Mouse (Mus musculus): ENCODE results near the gene Shc4. TPM values are rescaled to one million over a fixed set of nuclear protein-coding genes. Genes with fewer than 3 reads are reported as not detected.

Gene Shc4
- 3.7 and 5.2 TPM in 2 replicates for polyA plus RNA-seq (2016; fragmentation: Nextera tagmentation; extraction: Ambion mirVana)

GRCm38 (mm10) chr2:125724086-125724430 lies at the start of gene Shc4:
Gene Shc4, minus strand, starts transcription at chr2:125724148.
- WGBS, result 1% methylated on average over 15 of the region's 15 CpGs
- peak; percentile 85 for ATAC-seq (ENCODE audit: low FRiP score, low read depth)
- Histone ChIP-seq H3K4me1 (peaks cover 14% of the 10 kb centered on the region), H3K4me2 (replicated peaks) (peak within 1 kb of the TSS; percentile 100), H3K9me3 (no peaks in the 10 kb centered on the region), H3K27ac (no peak within 1 kb of the TSS), H3K27me3 (replicated peaks) (peaks cover 25% of the 10 kb centered on the region), H3K36me3 (no peaks in the 10 kb centered on the region), H3K9ac (peak within 1 kb of the TSS; percentile 68), H3K4me3 (peak within 1 kb of the TSS; percentile 52)

- no peak for ATAC-seq (ENCODE audit: low FRiP score, low read depth)
- no peaks in the 10 kb centered on the region for H3K4me1 ChIP-seq
- no peak overlapping the region for H3K9ac ChIP-seq
- H3K27me3 ChIP-seq (replicated peaks), result no peaks in the 10 kb centered on the region
- H3K36me3 ChIP-seq, result peaks cover 64% of the 10 kb centered on the region
- 86% methylated on average over 3 of the region's 3 CpGs for WGBS
- no peaks in the 10 kb centered on the region for H3K9me3 ChIP-seq
- H3K4me2 ChIP-seq (replicated peaks), result no peak overlapping the region
- no peak overlapping the region for H3K4me3 ChIP-seq
- no peak overlapping the region for H3K27ac ChIP-seq
Observed at GRCm38 (mm10) chr2:125765029-125765428, 41.1 kb upstream of the Shc4 start.

- no peaks in the 10 kb centered on the region for H3K4me1 ChIP-seq
- H3K36me3 ChIP-seq, result peaks cover 63% of the 10 kb centered on the region
- no peak overlapping the region for H3K4me3 ChIP-seq
- H3K27ac ChIP-seq, result no peak overlapping the region
- H3K27me3 ChIP-seq (replicated peaks), result no peaks in the 10 kb centered on the region
- no peaks in the 10 kb centered on the region for H3K9me3 ChIP-seq
- no peak for ATAC-seq (ENCODE audit: low FRiP score, low read depth)
- H3K4me2 ChIP-seq (replicated peaks), result no peak overlapping the region
- 94% methylated on average over 5 of the region's 5 CpGs for WGBS
- no peak overlapping the region for H3K9ac ChIP-seq
Observed at GRCm38 (mm10) chr2:125764531-125764930, 40.6 kb upstream of the Shc4 start.

- H3K9me3 ChIP-seq, result no peaks in the 10 kb centered on the region
- no peak overlapping the region for H3K4me3 ChIP-seq
- no peaks in the 10 kb centered on the region for H3K4me1 ChIP-seq
- H3K4me2 ChIP-seq (replicated peaks), result no peak overlapping the region
- WGBS, result 86% methylated on average over 2 of the region's 2 CpGs
- no peaks in the 10 kb centered on the region for H3K27me3 ChIP-seq (replicated peaks)
- ATAC-seq (ENCODE audit: low FRiP score, low read depth), result no peak
- no peak overlapping the region for H3K9ac ChIP-seq
- H3K36me3 ChIP-seq, result peaks cover 74% of the 10 kb centered on the region
- no peak overlapping the region for H3K27ac ChIP-seq
Observed at GRCm38 (mm10) chr2:125749330-125749729, 25.4 kb upstream of the Shc4 start.

- Histone ChIP-seq H3K4me1 (no peaks in the 10 kb centered on the region), H3K9ac (no peak overlapping the region), H3K36me3 (peaks cover 51% of the 10 kb centered on the region), H3K27ac (no peak overlapping the region), H3K9me3 (no peaks in the 10 kb centered on the region), H3K4me3 (no peak overlapping the region), H3K4me2 (replicated peaks) (no peak overlapping the region), H3K27me3 (replicated peaks) (no peaks in the 10 kb centered on the region)
- no peak for ATAC-seq (ENCODE audit: low FRiP score, low read depth)
- WGBS, result 89% methylated on average over 6 of the region's 6 CpGs
Observed at GRCm38 (mm10) chr2:125739338-125739737, 15.4 kb upstream of the Shc4 start.

GRCm38 (mm10) chr2:125738718-125739117 lies 14.8 kb upstream of the Shc4 start:
- Histone ChIP-seq H3K9me3 (no peaks in the 10 kb centered on the region), H3K27ac (no peak overlapping the region), H3K9ac (no peak overlapping the region), H3K27me3 (replicated peaks) (no peaks in the 10 kb centered on the region), H3K4me3 (no peak overlapping the region), H3K4me2 (replicated peaks) (no peak overlapping the region), H3K4me1 (no peaks in the 10 kb centered on the region), H3K36me3 (peaks cover 45% of the 10 kb centered on the region)
- no peak for ATAC-seq (ENCODE audit: low FRiP score, low read depth)
- 72% methylated on average over 5 of the region's 5 CpGs for WGBS

GRCm38 (mm10) chr2:125736025-125736343 lies 12.0 kb upstream of the Shc4 start:
- ATAC-seq (ENCODE audit: low FRiP score, low read depth), result no peak
- Histone ChIP-seq H3K27me3 (replicated peaks) (no peaks in the 10 kb centered on the region), H3K9ac (no peak overlapping the region), H3K27ac (no peak overlapping the region), H3K9me3 (no peaks in the 10 kb centered on the region), H3K4me1 (peaks cover 11% of the 10 kb centered on the region), H3K4me3 (no peak overlapping the region), H3K4me2 (replicated peaks) (no peak overlapping the region), H3K36me3 (peaks cover 23% of the 10 kb centered on the region)

- Histone ChIP-seq H3K36me3 (peaks cover 20% of the 10 kb centered on the region), H3K4me3 (no peak overlapping the region), H3K9me3 (no peaks in the 10 kb centered on the region), H3K9ac (no peak overlapping the region), H3K4me1 (peaks cover 11% of the 10 kb centered on the region), H3K4me2 (replicated peaks) (no peak overlapping the region), H3K27ac (no peak overlapping the region), H3K27me3 (replicated peaks) (no peaks in the 10 kb centered on the region)
- 69% methylated on average over 2 of the region's 2 CpGs for WGBS
- no peak for ATAC-seq (ENCODE audit: low FRiP score, low read depth)
Observed at GRCm38 (mm10) chr2:125735333-125736024, 11.5 kb upstream of the Shc4 start.

GRCm38 (mm10) chr2:125734741-125735140 lies 10.8 kb upstream of the Shc4 start:
- peaks cover 14% of the 10 kb centered on the region for H3K36me3 ChIP-seq
- no peaks in the 10 kb centered on the region for H3K27me3 ChIP-seq (replicated peaks)
- ATAC-seq (ENCODE audit: low FRiP score, low read depth), result no peak
- no peak overlapping the region for H3K4me2 ChIP-seq (replicated peaks)
- no peak overlapping the region for H3K4me3 ChIP-seq
- no peaks in the 10 kb centered on the region for H3K9me3 ChIP-seq
- H3K27ac ChIP-seq, result no peak overlapping the region
- H3K4me1 ChIP-seq, result peaks cover 11% of the 10 kb centered on the region
- H3K9ac ChIP-seq, result no peak overlapping the region

GRCm38 (mm10) chr2:125731763-125732560 lies 8.0 kb upstream of the Shc4 start:
- Histone ChIP-seq H3K4me3 (peak overlapping the region; percentile 40), H3K36me3 (no peaks in the 10 kb centered on the region), H3K4me2 (replicated peaks) (peak overlapping the region; percentile 64), H3K27ac (peak overlapping the region; percentile 82), H3K9ac (peak overlapping the region; percentile 68), H3K9me3 (no peaks in the 10 kb centered on the region), H3K27me3 (replicated peaks) (no peaks in the 10 kb centered on the region), H3K4me1 (peaks cover 11% of the 10 kb centered on the region)
- 6% methylated on average over 35 of the region's 35 CpGs for WGBS
- peak; percentile 94 for ATAC-seq (ENCODE audit: low FRiP score, low read depth)

- peak; percentile 58 for ATAC-seq (ENCODE audit: low FRiP score, low read depth)
- 1% methylated on average over 16 of the region's 16 CpGs for WGBS
- H3K27me3 ChIP-seq (replicated peaks), result peaks cover 25% of the 10 kb centered on the region
- H3K9me3 ChIP-seq, result no peaks in the 10 kb centered on the region
- H3K9ac ChIP-seq, result 0 out of 2 replicates have a peak overlapping the region, but pooled peaks have one; percentile 68
- peak overlapping the region; percentile 100 for H3K4me2 ChIP-seq (replicated peaks)
- peak overlapping the region; percentile 52 for H3K4me3 ChIP-seq
- H3K4me1 ChIP-seq, result peaks cover 14% of the 10 kb centered on the region
- no peak overlapping the region for H3K27ac ChIP-seq
- no peaks in the 10 kb centered on the region for H3K36me3 ChIP-seq
Observed at GRCm38 (mm10) chr2:125724546-125725114, 682 bp upstream of the Shc4 start.

- ATAC-seq (ENCODE audit: low FRiP score, low read depth), result peak; percentile 88
- H3K27ac ChIP-seq, result no peak overlapping the region
- peaks cover 14% of the 10 kb centered on the region for H3K4me1 ChIP-seq
- H3K4me2 ChIP-seq (replicated peaks), result peak overlapping the region; percentile 100
- peaks cover 25% of the 10 kb centered on the region for H3K27me3 ChIP-seq (replicated peaks)
- H3K4me3 ChIP-seq, result peak overlapping the region; percentile 52
- H3K9me3 ChIP-seq, result no peaks in the 10 kb centered on the region
- H3K9ac ChIP-seq, result peak overlapping the region; percentile 68
- WGBS, result under 1% methylated on average over 34 of the region's 34 CpGs
- no peaks in the 10 kb centered on the region for H3K36me3 ChIP-seq
Observed at GRCm38 (mm10) chr2:125723408-125724085, 401 bp downstream of the Shc4 start.
